Mouse (Mus musculus) kidney, adult 2 months (tissue): ENCODE measurements around the gene Trnau1ap. TPM values are rescaled to one million over a fixed set of nuclear protein-coding genes. Genes with fewer than 3 reads are reported as not detected.
A peak's percentile ranks its signal among the peaks of the same experiment; 100 is the strongest.

Experiments
- DNase-seq: peaks from one replicate; pipeline ENCODE4 v3.0.0; 2021
- H3K27ac ChIP-seq: fragments of 200-500 bp; 2 replicates; pipeline ENCODE4 v1.5.1; 2012; ENCODE audit warnings: low read depth, low read length, control low read depth, inconsistent platforms; ENCODE audit not compliant: insufficient read depth
- H3K27me3 ChIP-seq: fragments of 200-500 bp; replicated peaks from 2 replicates; pipeline ENCODE4 v1.6.1; 2012; ENCODE audit warnings: mild to moderate bottlenecking, moderate library complexity, low read length, inconsistent platforms; ENCODE audit not compliant: control insufficient read depth, insufficient read depth
- H3K36me3 ChIP-seq: fragments of 200-500 bp; 2 replicates; pipeline ENCODE4 v1.6.1; 2012; ENCODE audit warnings: mild to moderate bottlenecking, moderate library complexity, low read length, inconsistent platforms; ENCODE audit not compliant: control insufficient read depth, insufficient read depth
- H3K4me1 ChIP-seq: fragments of 200-500 bp; 2 replicates; pipeline ENCODE4 v1.6.1; 2011; ENCODE audit warnings: low read length; ENCODE audit not compliant: control insufficient read depth, insufficient read depth
- H3K4me3 ChIP-seq: fragments of 200-500 bp; 2 replicates; pipeline ENCODE4 v1.5.1; 2011; ENCODE audit warnings: mild to moderate bottlenecking, low read depth, low read length, control low read depth; ENCODE audit not compliant: insufficient read depth
- CTCF ChIP-seq: fragments of 200-500 bp; conservative IDR thresholded peaks from 2 replicates; pipeline ENCODE4 v1.5.1; 2011; ENCODE audit warnings: low read depth, mild to moderate bottlenecking, control low read depth, low read length, moderate library complexity, mixed read lengths; ENCODE audit not compliant: insufficient read depth, insufficient read length
- POLR2A ChIP-seq: fragments of 200-500 bp; IDR thresholded peaks from one replicate; pipeline ENCODE4 v1.6.1; 2011; ENCODE audit warnings: low read depth, low read length, control low read depth
- WGBS: fragments of 180-500 bp; shearing (Covaris S2); methylation state at CpG from one replicate; pipeline ENCODE4 v1.1.7; 2018; 5-methylcytosine and 5-hydroxymethylcytosine counted together
- polyA plus RNA-seq: library from polyadenylated mRNA; depleted of rRNA; stranded (reverse); fragments of >200 nt; gene quantifications from 2 replicates; pipeline ENCODE4 v1.2.3, GENCODE M21; 2012

The Trnau1ap gene
- polyA plus RNA-seq, 1 experiment = 30.2 TPM

- Histone ChIP-seq H3K36me3 (no peaks in the 10 kb centered on the region), H3K27ac (no peak overlapping the region), H3K4me3 (no peak overlapping the region), H3K27me3 (no peaks in the 10 kb centered on the region), H3K4me1 (peaks cover 5% of the 10 kb centered on the region; the same call in 1 of the 2 replicates)
- DNase-seq = no peak
- TF ChIP-seq POLR2A (no peak), CTCF (no peak)
- WGBS = 89% methylated on average over 2 of the region's 2 CpGs
These were observed 20.9 kb upstream of the Trnau1ap start for GRCm38 (mm10) chr4:132350123-132350740.

GRCm38 (mm10) chr4:132349495-132350122 is 20.3 kb upstream of the Trnau1ap start:
- H3K36me3 ChIP-seq = no peaks in the 10 kb centered on the region
- DNase-seq = no peak
- 70% methylated on average over 3 of the region's 3 CpGs for WGBS
- no peak for TF ChIP-seq POLR2A
- TF ChIP-seq CTCF = no peak
- peaks cover 9% of the 10 kb centered on the region; the same call in 1 of the 2 replicates for H3K4me1 ChIP-seq
- H3K4me3 ChIP-seq = no peak overlapping the region
- H3K27ac ChIP-seq = no peak overlapping the region
- no peaks in the 10 kb centered on the region for H3K27me3 ChIP-seq

- whole genome bisulfite sequencing = 59% methylated on average over 3 of the region's 3 CpGs
- H3K4me1 ChIP-seq = peaks cover 8% of the 10 kb centered on the region; the same call in 1 of the 2 replicates
- no peak overlapping the region for H3K4me3 ChIP-seq
- no peaks in the 10 kb centered on the region for H3K36me3 ChIP-seq
- peak overlapping the region; percentile 80; the same call in 1 of the 2 replicates for H3K27ac ChIP-seq
- DNase-seq = peak; percentile 47
- no peaks in the 10 kb centered on the region for H3K27me3 ChIP-seq
- 0 out of 2 replicates have a peak, but pooled peaks have one; percentile 15 for TF ChIP-seq CTCF
- no peak for TF ChIP-seq POLR2A
These were observed 17.3 kb upstream of the Trnau1ap start for GRCm38 (mm10) chr4:132346661-132347060.

- Histone ChIP-seq H3K36me3 (no peaks in the 10 kb centered on the region), H3K4me3 (no peak overlapping the region), H3K4me1 (peaks cover 8% of the 10 kb centered on the region; the same call in 1 of the 2 replicates), H3K27me3 (no peaks in the 10 kb centered on the region), H3K27ac (peak overlapping the region; percentile 80)
- WGBS = 39% methylated on average over 4 of the region's 4 CpGs
- TF ChIP-seq POLR2A (no peak), CTCF (no peak)
- DNase-seq = peak; percentile 82
These were observed 16.9 kb upstream of the Trnau1ap start for GRCm38 (mm10) chr4:132346261-132346660.

- Histone ChIP-seq H3K36me3 (no peaks in the 10 kb centered on the region), H3K4me3 (no peak overlapping the region), H3K27ac (peak overlapping the region; percentile 80), H3K27me3 (no peaks in the 10 kb centered on the region), H3K4me1 (peaks cover 8% of the 10 kb centered on the region; the same call in 1 of the 2 replicates)
- TF ChIP-seq POLR2A (no peak), CTCF (no peak)
- WGBS = 37% methylated on average over 5 of the region's 5 CpGs
- DNase-seq = no peak
These were observed 16.5 kb upstream of the Trnau1ap start for GRCm38 (mm10) chr4:132345843-132346212.

- DNase-seq = peak; percentile 97
These were observed 16.0 kb upstream of the Trnau1ap start for GRCm38 (mm10) chr4:132345135-132345842.

More at GRCm38 (mm10) chr4:132345135-132345842, 16.0 kb upstream of the Trnau1ap start:
- Histone ChIP-seq H3K4me3 (peak overlapping the region; percentile 74), H3K27ac (peak overlapping the region; percentile 58; the same call in 1 of the 2 replicates), H3K27me3 (no peaks in the 10 kb centered on the region), H3K36me3 (no peaks in the 10 kb centered on the region), H3K4me1 (peaks cover 8% of the 10 kb centered on the region; the same call in 1 of the 2 replicates)
- under 1% methylated on average over 82 of the region's 83 CpGs for WGBS
- TF ChIP-seq POLR2A (no peak), CTCF (peak; percentile 81)
